Mouse (Mus musculus) granulocyte monocyte progenitor cell, adult 5-6 weeks (primary cell): ENCODE data around the gene Tlx3. TPM values are rescaled to one million over a fixed set of nuclear protein-coding genes. Genes with fewer than 3 reads are reported as not detected.

ENCODE experiments used
- ATAC-seq: replicated peaks from 2 replicates; pipeline ENCODE4 v1.8.0; 2016; ENCODE audit warnings: mild to moderate bottlenecking, moderate TSS enrichment, inconsistent platforms; ENCODE audit not compliant: poor library complexity, severe bottlenecking
- total RNA-seq, 2 experiments: library from RNA; stranded (forward) in 1 of 2; stranded (reverse) in 1 of 2; fragments of 200-712, 200-1000 nt in 1 of 2; fragments of >200 nt in 1 of 2; fragmentation: Nextera tagmentation in 1 of 2; gene quantifications; 2 replicates each; pipeline ENCODE4 v1.2.3; 2014 to 2017

The Tlx3 gene
- total RNA-seq, 2 experiments from 2014 or later: not detected

GRCm38 (mm10) chr11:33154459-33154858 is 48.9 kb downstream of the Tlx3 start:
- ATAC-seq: no peak

- no peak for ATAC-seq
These were observed 50.4 kb downstream of the Tlx3 start for GRCm38 (mm10) chr11:33152997-33153396.

GRCm38 (mm10) chr11:33151780-33152145 is 51.6 kb downstream of the Tlx3 start:
- no peak for ATAC-seq

- ATAC-seq: no peak
These were observed 52.1 kb downstream of the Tlx3 start for GRCm38 (mm10) chr11:33151128-33151779.

Other genes with a start within 250 kb of the Tlx3 start
- not detected in 2 replicates for gene Fgf18, start 56.2 kb downstream of the Tlx3 start, total RNA-seq (2014; fragmentation: Nextera tagmentation)
- gene Fgf18, start 56.2 kb downstream of the Tlx3 start, total RNA-seq (2017): not detected in 2 replicates
- gene Npm1, start 40.4 kb downstream of the Tlx3 start, total RNA-seq (2014; fragmentation: Nextera tagmentation): 2,328 and 2,367 TPM in 2 replicates
- gene Npm1, start 40.4 kb downstream of the Tlx3 start, total RNA-seq (2017): 3,358 and 3,800 TPM in 2 replicates
- not detected in 2 replicates for gene Gm12117, start 73.1 kb upstream of the Tlx3 start, total RNA-seq (2014; fragmentation: Nextera tagmentation)
- gene Gm12117, start 73.1 kb upstream of the Tlx3 start, total RNA-seq (2017): not detected in 2 replicates